Mouse (Mus musculus): Measurements from ENCODE around the gene Gm45717. TPM values are rescaled to one million over a fixed set of nuclear protein-coding genes. Genes with fewer than 3 reads are reported as not detected.

The Gm45717 gene
- not detected for total RNA-seq (2023)

GRCm38 (mm10) chr7:140955758-140956555 is at the start of gene Gm45717, which contains the start of gene Ifitm2:
Gene Gm45717 (minus strand): TSS chr7:140955937.
Gene Ifitm2 (minus strand): TSS chr7:140955987.

DNA sequence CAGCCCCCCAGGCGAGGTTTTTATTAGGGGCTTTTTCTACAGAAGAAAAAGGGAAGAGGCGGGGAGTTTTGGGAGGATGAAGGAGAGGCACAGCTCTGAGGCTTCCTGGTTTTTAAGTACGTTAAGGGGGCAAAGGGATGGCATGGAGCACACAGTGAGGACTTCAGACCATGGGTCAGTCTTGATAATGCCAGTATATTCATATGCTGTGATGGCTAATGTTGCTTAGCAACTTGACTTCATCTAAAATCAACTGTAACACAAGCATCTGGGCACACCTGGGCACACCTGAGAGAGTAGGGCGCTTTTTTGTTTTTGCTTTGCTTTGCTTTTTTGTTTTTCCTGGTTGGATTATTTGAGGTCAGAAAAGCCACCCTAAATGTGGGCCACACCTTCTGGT is 11.2 kb upstream of the Gm45717 start, which contains the start of gene Ifitm1:
TSS of gene Ifitm1 (plus strand) at position 301 of the 400 bp plus-strand sequence.

DNA sequence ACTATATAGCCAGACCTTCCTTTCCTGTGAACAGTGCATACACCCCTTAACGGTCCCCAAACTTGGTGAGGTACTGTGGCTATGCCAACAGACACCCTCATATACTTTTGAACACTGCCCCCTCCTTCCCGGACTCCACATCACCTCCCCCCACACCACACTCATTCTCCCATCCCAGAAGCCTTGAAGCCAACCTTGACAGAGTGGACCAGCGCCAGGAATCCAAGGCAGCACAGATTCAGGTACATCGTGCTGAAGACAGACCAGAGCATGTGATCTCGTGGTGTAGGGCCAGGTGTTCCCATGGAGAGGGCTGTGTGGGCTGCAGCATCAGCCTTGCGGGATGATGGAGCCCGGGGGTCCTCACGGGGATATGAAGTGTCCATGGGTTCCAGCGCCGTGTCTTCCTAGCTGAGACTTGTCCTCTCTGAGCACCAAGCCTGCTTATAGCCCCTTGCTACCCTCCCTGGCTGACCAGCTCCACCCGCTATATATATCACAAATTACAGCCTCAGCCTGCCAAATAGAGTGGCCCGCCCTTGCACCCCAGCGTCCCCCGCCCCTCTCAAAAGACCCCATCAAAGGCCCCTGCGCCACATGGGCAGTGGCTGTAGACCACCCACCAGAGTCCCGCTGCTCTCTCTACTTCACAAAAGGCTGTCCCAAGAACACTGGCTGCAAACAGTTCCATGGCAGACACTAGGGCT is 5.8 kb downstream of the Gm45717 start, which contains the start of gene Ifitm5:
TSS of gene Ifitm5 (minus strand) at position 468 of the 707 bp plus-strand sequence.

GRCm38 (mm10) chr7:140941222-140942051 is 14.3 kb downstream of the Gm45717 start, which contains the start of gene Pgghg:
Gene Pgghg (plus strand): TSS chr7:140941391.

GRCm38 (mm10) chr7:140920418-140921029 is 35.2 kb downstream of the Gm45717 start, which contains the start of gene Nlrp6:
Gene Nlrp6 (plus strand): TSS chr7:140920902.

GRCm38 (mm10) chr7:140900220-140900619 is 55.5 kb downstream of the Gm45717 start, which contains the start of gene Cox8b:
Gene Cox8b (minus strand): TSS chr7:140900446.

Other genes starting within 250 kb of the Gm45717 start
- not detected for gene Cyp2e1, start 192.2 kb downstream of the Gm45717 start, total RNA-seq (2023)
- gene Syce1, start 168.1 kb downstream of the Gm45717 start, total RNA-seq (2023) = not detected
- gene Zfp941, start 133.8 kb downstream of the Gm45717 start, total RNA-seq (2023) = not detected
- not detected for gene Urah, start 120.9 kb downstream of the Gm45717 start, total RNA-seq (2023)
- not detected for gene Scgb1c1, start 110.4 kb downstream of the Gm45717 start, total RNA-seq (2023)
- not detected for gene Odf3, start 108.1 kb downstream of the Gm45717 start, total RNA-seq (2023)
- not detected for gene Gm45785, start 99.6 kb downstream of the Gm45717 start, total RNA-seq (2023)
- gene Ric8a, start 99.0 kb downstream of the Gm45717 start, total RNA-seq (2023) = 101 TPM
- 32.4 TPM for gene Bet1l, start 98.4 kb downstream of the Gm45717 start, total RNA-seq (2023)
- 67.4 TPM for gene Psmd13, start 74.0 kb downstream of the Gm45717 start, total RNA-seq (2023)
- gene Sirt3, start 73.6 kb downstream of the Gm45717 start, total RNA-seq (2023) = 6.3 TPM
- not detected for gene Cox8b, start 55.5 kb downstream of the Gm45717 start, total RNA-seq (2023)
- gene Nlrp6, start 35.0 kb downstream of the Gm45717 start, total RNA-seq (2023) = not detected
- 12.4 TPM for gene Pgghg, start 14.5 kb downstream of the Gm45717 start, total RNA-seq (2023)
- not detected for gene Ifitm5, start 5.6 kb downstream of the Gm45717 start, total RNA-seq (2023)
- gene Ifitm2, start 50 bp upstream of the Gm45717 start, total RNA-seq (2023) = 12.7 TPM
- gene Ifitm1, start 11.3 kb upstream of the Gm45717 start, total RNA-seq (2023) = not detected
- 6.7 TPM for gene Ifitm3, start 54.8 kb upstream of the Gm45717 start, total RNA-seq (2023)
- gene Ifitm6, start 62.0 kb upstream of the Gm45717 start, total RNA-seq (2023) = 1.6 TPM
- gene Gm17387, start 73.2 kb upstream of the Gm45717 start, total RNA-seq (2023) = not detected
- gene B4galnt4, start 105.2 kb upstream of the Gm45717 start, total RNA-seq (2023) = 1.4 TPM
- 35.3 TPM for gene Pkp3, start 122.3 kb upstream of the Gm45717 start, total RNA-seq (2023)
- gene Sigirr, start 144.6 kb upstream of the Gm45717 start, total RNA-seq (2023) = 56.4 TPM
- not detected for gene Ano9, start 161.9 kb upstream of the Gm45717 start, total RNA-seq (2023)
- 6.5 TPM for gene Ptdss2, start 166.4 kb upstream of the Gm45717 start, total RNA-seq (2023)
- gene Rnh1, start 216.9 kb upstream of the Gm45717 start, total RNA-seq (2023) = 44.3 TPM
- gene Hras, start 238.1 kb upstream of the Gm45717 start, total RNA-seq (2023) = 23.0 TPM
- gene Lrrc56, start 238.2 kb upstream of the Gm45717 start, total RNA-seq (2023) = 2.1 TPM

Measured in CD4-positive naive resting alpha-beta T cell, adult 76 days (primary cell).